Mouse (Mus musculus) heart, embryonic 12.5 days (tissue): ENCODE results near the gene Npdc1. TPM values are rescaled to one million over a fixed set of nuclear protein-coding genes. Genes with fewer than 3 reads are reported as not detected.

ENCODE experiments used
- ATAC-seq: fragments of 200-750 bp; cut with Nextera tagmentation; 2 replicates; pipeline ENCODE4 v1.8.0; 2017; ENCODE audit warnings: moderate TSS enrichment, moderate library complexity; ENCODE audit not compliant: insufficient number of reproducible peaks, low FRiP score
- H3K27ac ChIP-seq: fragments of 300-500 bp; sonication (generic); 2 replicates; pipeline ENCODE4 v1.5.1; 2016; ENCODE audit warnings: mild to moderate bottlenecking, moderate library complexity; ENCODE audit not compliant: poor library complexity, severe bottlenecking
- H3K27me3 ChIP-seq: fragments of 300-500 bp; sonication (generic); replicated peaks from 2 replicates; pipeline ENCODE4 v1.6.1; 2016; ENCODE audit warnings: mild to moderate bottlenecking, moderate library complexity
- H3K36me3 ChIP-seq: fragments of 300-500 bp; sonication (generic); 2 replicates; pipeline ENCODE4 v1.6.1; 2016; ENCODE audit warnings: mild to moderate bottlenecking, moderate library complexity
- H3K4me1 ChIP-seq: fragments of 300-500 bp; sonication (generic); replicated peaks from 2 replicates; pipeline ENCODE4 v1.6.1; 2016; ENCODE audit warnings: mild to moderate bottlenecking
- H3K4me2 ChIP-seq: fragments of 300-500 bp; sonication (generic); 2 replicates; pipeline ENCODE4 v1.6.1; 2016; ENCODE audit warnings: mild to moderate bottlenecking, moderate library complexity
- H3K4me3 ChIP-seq: fragments of 300-500 bp; sonication (generic); 2 replicates; pipeline ENCODE4 v1.5.1; 2016; ENCODE audit warnings: mild to moderate bottlenecking
- H3K9ac ChIP-seq: fragments of 300-500 bp; sonication (generic); 2 replicates; pipeline ENCODE4 v1.6.1; 2016; ENCODE audit warnings: mild to moderate bottlenecking, moderate library complexity
- H3K9me3 ChIP-seq: fragments of 300-500 bp; sonication (generic); replicated peaks from 2 replicates; pipeline ENCODE4 v1.6.1; 2016; ENCODE audit warnings: mild to moderate bottlenecking, moderate library complexity
- WGBS: fragments of 180-500 bp; shearing (Covaris S2); methylation state at CpG from one replicate; pipeline ENCODE4 v1.1.7; 2016; 5-methylcytosine and 5-hydroxymethylcytosine counted together
- microRNA-seq: library from miRNA; unstranded; fragments of <30 nt; microRNA quantifications from one replicate; pipeline ENCODE4, GENCODE M21; 2017
- polyA plus RNA-seq: library from polyadenylated mRNA; unstranded; fragments of >200 nt; fragmentation: Nextera tagmentation; extraction: Ambion mirVana; gene quantifications from 2 replicates; pipeline ENCODE4 v1.2.1, GENCODE M21; 2016

Gene Npdc1
- polyA plus RNA-seq, 1 experiment from 2014 or later, result 22.4 TPM

GRCm38 (mm10) chr2:25457022-25457896, 58.1 kb downstream of the Npdc1 start:
- H3K4me2 ChIP-seq, result no peak overlapping the region
- peaks cover 23% of the 10 kb centered on the region for H3K4me1 ChIP-seq
- no peaks in the 10 kb centered on the region for H3K27me3 ChIP-seq
- H3K4me3 ChIP-seq, result no peak overlapping the region
- peaks cover 7% of the 10 kb centered on the region; the same call in 1 of the 2 replicates for H3K36me3 ChIP-seq
- no peak overlapping the region for H3K27ac ChIP-seq
- no peak overlapping the region for H3K9ac ChIP-seq
- ATAC-seq, result no peak
- 81% methylated on average over 9 of the region's 9 CpGs for WGBS
- H3K9me3 ChIP-seq, result no peaks in the 10 kb centered on the region

GRCm38 (mm10) chr2:25458911-25459310, 59.8 kb downstream of the Npdc1 start:
- no peak overlapping the region for H3K9ac ChIP-seq
- H3K9me3 ChIP-seq, result no peaks in the 10 kb centered on the region
- H3K36me3 ChIP-seq, result peaks cover 7% of the 10 kb centered on the region; the same call in 1 of the 2 replicates
- H3K4me1 ChIP-seq, result peaks cover 23% of the 10 kb centered on the region
- no peak for ATAC-seq
- 81% methylated on average over 5 of the region's 5 CpGs for WGBS
- H3K27ac ChIP-seq, result no peak overlapping the region
- H3K27me3 ChIP-seq, result no peaks in the 10 kb centered on the region
- no peak overlapping the region for H3K4me3 ChIP-seq
- H3K4me2 ChIP-seq, result no peak overlapping the region

Small RNA genes within 50 kb of the gene (microRNA-seq; reads per million reads assigned to microRNA genes)
- gene Mir3087, result not detected

Other genes starting within 250 kb of the Npdc1 start
- 10.8 and 12.8 TPM in 2 replicates for gene Nrarp, start 218.6 kb upstream of the Npdc1 start, polyA plus RNA-seq
- 6.6 and 7.0 TPM in 2 replicates for gene Tor4a, start 202.5 kb upstream of the Npdc1 start, polyA plus RNA-seq
- gene Nelfb, start 187.9 kb upstream of the Npdc1 start, polyA plus RNA-seq, result 73.3 and 74.4 TPM in 2 replicates
- not detected in 2 replicates for gene Stpg3, start 184.7 kb upstream of the Npdc1 start, polyA plus RNA-seq
- gene Fam166a, start 180.6 kb upstream of the Npdc1 start, polyA plus RNA-seq, result not detected in 2 replicates
- gene Tubb4b, start 174.6 kb upstream of the Npdc1 start, polyA plus RNA-seq, result 388 and 392 TPM in 2 replicates
- not detected in 2 replicates for gene Slc34a3, start 165.0 kb upstream of the Npdc1 start, polyA plus RNA-seq
- gene Rnf224, start 162.6 kb upstream of the Npdc1 start, polyA plus RNA-seq, result not detected in 2 replicates
- 6.5 and 7.6 TPM in 2 replicates for gene Rnf208, start 157.1 kb upstream of the Npdc1 start, polyA plus RNA-seq
- not detected in 2 replicates for gene Cysrt1, start 156.9 kb upstream of the Npdc1 start, polyA plus RNA-seq
- 2.6 and 3.2 TPM in 2 replicates for gene AL732309.1, start 152.5 kb upstream of the Npdc1 start, polyA plus RNA-seq
- 18.3 and 19.1 TPM in 2 replicates for gene Tmem203, start 143.9 kb upstream of the Npdc1 start, polyA plus RNA-seq
- 4.9 and 5.1 TPM in 2 replicates for gene Tprn, start 136.7 kb upstream of the Npdc1 start, polyA plus RNA-seq
- gene Ssna1, start 126.9 kb upstream of the Npdc1 start, polyA plus RNA-seq, result 131 and 133 TPM in 2 replicates
- 83.4 and 87.7 TPM in 2 replicates for gene Anapc2, start 126.9 kb upstream of the Npdc1 start, polyA plus RNA-seq
- gene Tmem210, start 111.2 kb upstream of the Npdc1 start, polyA plus RNA-seq, result not detected in 2 replicates
- not detected in 2 replicates for gene Lrrc26, start 109.4 kb upstream of the Npdc1 start, polyA plus RNA-seq
- gene Grin1, start 80.2 kb upstream of the Npdc1 start, polyA plus RNA-seq, result 0.44 TPM in 1 of 2 replicates, not detected in the other
- gene Man1b1, start 67.0 kb upstream of the Npdc1 start, polyA plus RNA-seq, result 34.0 and 40.9 TPM in 2 replicates
- gene Dpp7, start 43.0 kb upstream of the Npdc1 start, polyA plus RNA-seq, result 11.3 TPM in 2 replicates
- gene Uap1l1, start 33.7 kb upstream of the Npdc1 start, polyA plus RNA-seq, result 10.7 and 11.2 TPM in 2 replicates
- 18.5 and 20.0 TPM in 2 replicates for gene Sapcd2, start 27.0 kb upstream of the Npdc1 start, polyA plus RNA-seq
- gene Entpd2, start 3.5 kb upstream of the Npdc1 start, polyA plus RNA-seq, result 0.18 and 0.44 TPM in 2 replicates
- gene Fut7, start 23.9 kb downstream of the Npdc1 start, polyA plus RNA-seq, result not detected in 2 replicates
- gene Abca2, start 29.4 kb downstream of the Npdc1 start, polyA plus RNA-seq, result 4.8 and 5.0 TPM in 2 replicates
- 1.1 and 1.4 TPM in 2 replicates for gene Clic3, start 57.5 kb downstream of the Npdc1 start, polyA plus RNA-seq
- 22.1 and 22.7 TPM in 2 replicates for gene Paxx, start 61.7 kb downstream of the Npdc1 start, polyA plus RNA-seq
- 2.4 and 2.6 TPM in 2 replicates for gene Ptgds, start 70.7 kb downstream of the Npdc1 start, polyA plus RNA-seq
- gene Lcn12, start 94.6 kb downstream of the Npdc1 start, polyA plus RNA-seq, result not detected in 2 replicates
- gene Fbxw5, start 101.4 kb downstream of the Npdc1 start, polyA plus RNA-seq, result 82.7 and 83.3 TPM in 2 replicates
- gene C8g, start 102.4 kb downstream of the Npdc1 start, polyA plus RNA-seq, result 2.4 and 3.3 TPM in 2 replicates
- 21.1 and 22.3 TPM in 2 replicates for gene Traf2, start 147.6 kb downstream of the Npdc1 start, polyA plus RNA-seq
- 300 and 303 TPM in 2 replicates for gene Edf1, start 158.5 kb downstream of the Npdc1 start, polyA plus RNA-seq
- gene Mamdc4, start 175.5 kb downstream of the Npdc1 start, polyA plus RNA-seq, result 1.2 and 3.5 TPM in 2 replicates
- 161 and 164 TPM in 2 replicates for gene Phpt1, start 175.9 kb downstream of the Npdc1 start, polyA plus RNA-seq
- gene Ajm1, start 182.4 kb downstream of the Npdc1 start, polyA plus RNA-seq, result 0.46 and 0.51 TPM in 2 replicates
- gene Rabl6, start 209.2 kb downstream of the Npdc1 start, polyA plus RNA-seq, result 48.6 and 49.2 TPM in 2 replicates
- gene Ccdc183, start 218.3 kb downstream of the Npdc1 start, polyA plus RNA-seq, result 0.12 and 0.14 TPM in 2 replicates
- 15.3 and 17.8 TPM in 2 replicates for gene Tmem141, start 222.7 kb downstream of the Npdc1 start, polyA plus RNA-seq
- 0.63 and 1.1 TPM in 2 replicates for gene Fcna, start 228.7 kb downstream of the Npdc1 start, polyA plus RNA-seq